Mouse (Mus musculus) forebrain, postnatal 0 days (tissue): ENCODE measurements around the gene 4930415O20Rik. TPM values are rescaled to one million over a fixed set of nuclear protein-coding genes. Genes with fewer than 3 reads are reported as not detected.
"Not testable (repeated sequence)": the region's sequence is repeated elsewhere in the genome, so short reads cannot be mapped to it uniquely, and the experiment has no call there.

ENCODE experiments used
- ATAC-seq: fragments of 200-750 bp; cut with Nextera tagmentation; 2 replicates; pipeline ENCODE4 v1.8.0; 2017; ENCODE audit warnings: mild to moderate bottlenecking, moderate library complexity
- DNase-seq: peaks from one replicate; pipeline ENCODE4 v3.0.0-alpha.2; 2015
- H3K27ac ChIP-seq: fragments of 300-500 bp; sonication (generic); 2 replicates; pipeline ENCODE4 v1.5.1; 2014; ENCODE audit warnings: low read depth, mild to moderate bottlenecking, antibody characterized with exemption, low read length, moderate library complexity, mixed read lengths
- H3K27me3 ChIP-seq: fragments of 300-500 bp; sonication (generic); 2 replicates; pipeline ENCODE4 v1.6.1; 2014; ENCODE audit warnings: mild to moderate bottlenecking, low read length, mixed read lengths; ENCODE audit not compliant: insufficient read depth
- H3K36me3 ChIP-seq: fragments of 300-500 bp; sonication (generic); 2 replicates; pipeline ENCODE4 v1.6.1; 2014; ENCODE audit warnings: mild to moderate bottlenecking, moderate library complexity; ENCODE audit not compliant: insufficient read depth
- H3K4me1 ChIP-seq: fragments of 300-500 bp; sonication (generic); 2 replicates; pipeline ENCODE4 v1.6.1; 2014; ENCODE audit warnings: antibody characterized with exemption; ENCODE audit not compliant: insufficient read depth
- H3K4me2 ChIP-seq: fragments of 300-500 bp; sonication (generic); 2 replicates; pipeline ENCODE4 v1.6.1; 2014; ENCODE audit warnings: low read depth, mild to moderate bottlenecking, moderate library complexity
- H3K4me3 ChIP-seq: fragments of 300-500 bp; sonication (generic); 2 replicates; pipeline ENCODE4 v1.5.1; 2014; ENCODE audit warnings: low read depth, low read length, mixed read lengths
- H3K9ac ChIP-seq: fragments of 300-500 bp; sonication (generic); 2 replicates; pipeline ENCODE4 v1.6.1; 2014; ENCODE audit warnings: mild to moderate bottlenecking
- H3K9me3 ChIP-seq: fragments of 300-500 bp; sonication (generic); 2 replicates; pipeline ENCODE4 v1.6.1; 2016; ENCODE audit warnings: low read length
- CTCF ChIP-seq: sonication (generic); IDR thresholded peaks from 2 replicates; pipeline ENCODE4 v1.5.1; 2016; ENCODE audit warnings: antibody characterized with exemption, control low read depth, low read depth
- WGBS: fragments of 180-500 bp; shearing (Covaris S2); extraction: QIAGEN DNeasy Blood & Tissue Kit; methylation state at CpG from one replicate; pipeline ENCODE4 v1.1.7; 2014; 5-methylcytosine and 5-hydroxymethylcytosine counted together
- polyA plus RNA-seq: library from polyadenylated mRNA; unstranded; fragments of >200 nt; fragmentation: Nextera tagmentation; extraction: Ambion mirVana; gene quantifications from 2 replicates; pipeline ENCODE4 v1.2.1, GENCODE M21; 2015
- total RNA-seq: library from RNA; depleted of rRNA; stranded (reverse); fragments of >200 nt; gene quantifications from 2 replicates; pipeline ENCODE4 v1.2.3, GENCODE M21; 2014

The 4930415O20Rik gene
- total and polyA plus RNA-seq, 2 experiments from 2014 or later: 0.51 TPM; not detected in 1

DNA sequence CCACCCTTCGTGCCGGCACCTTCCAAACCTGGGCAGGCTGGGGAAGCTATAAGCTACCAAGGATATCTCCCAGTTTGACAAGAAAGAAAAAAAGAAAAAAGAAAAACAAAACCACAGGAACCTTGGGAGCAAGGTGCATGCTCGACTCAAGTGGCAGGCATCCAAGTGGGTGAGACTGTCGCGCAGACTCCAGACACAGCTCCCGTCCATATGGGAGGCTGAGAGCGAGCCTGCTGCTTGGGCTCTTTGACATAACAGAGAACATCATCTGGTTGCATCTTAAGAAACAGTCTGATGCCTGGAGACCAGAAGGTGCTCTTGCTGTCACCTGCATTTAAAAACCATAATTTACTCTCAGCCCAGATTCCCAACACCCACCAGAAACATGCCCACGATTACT, 11.6 kb downstream of the 4930415O20Rik start:
- no peaks in the 10 kb centered on the region for H3K36me3 ChIP-seq
- no peaks in the 10 kb centered on the region for H3K27me3 ChIP-seq
- DNase-seq: peak; percentile 31
- H3K4me3 ChIP-seq: no peak overlapping the region
- no peak for TF ChIP-seq CTCF
- H3K4me1 ChIP-seq: no peaks in the 10 kb centered on the region
- no peaks in the 10 kb centered on the region for H3K9me3 ChIP-seq
- ATAC-seq: peak; percentile 49; the same call in 1 of the 2 replicates
- H3K4me2 ChIP-seq: no peak overlapping the region
- 58% methylated on average over 8 of the region's 8 CpGs for WGBS
- H3K9ac ChIP-seq: no peak overlapping the region
- no peak overlapping the region for H3K27ac ChIP-seq

DNA sequence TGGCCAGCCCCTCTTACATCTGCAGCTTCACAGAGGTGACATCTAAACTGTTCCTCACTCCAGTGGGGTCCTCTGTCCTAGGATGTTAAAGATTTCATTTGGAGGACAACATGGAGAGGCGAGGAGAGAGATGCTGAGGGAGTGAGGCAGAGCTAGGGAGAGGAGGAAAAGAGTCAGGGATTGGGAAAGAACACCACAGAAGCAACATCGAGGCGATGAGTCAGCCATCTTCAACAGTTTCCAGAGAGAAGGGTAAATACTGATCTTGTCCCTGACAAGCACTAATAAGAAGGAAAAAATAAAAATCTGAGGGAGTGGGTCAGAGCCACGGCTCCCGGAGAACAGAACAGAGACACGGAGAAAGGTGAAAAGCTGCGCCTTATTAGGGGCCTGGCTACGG, 12.2 kb downstream of the 4930415O20Rik start:
- H3K27me3 ChIP-seq: no peaks in the 10 kb centered on the region
- WGBS: 78% methylated on average over 8 of the region's 8 CpGs
- H3K36me3 ChIP-seq: no peaks in the 10 kb centered on the region
- DNase-seq (no peak), ATAC-seq (no peak)
- H3K9me3 ChIP-seq: no peaks in the 10 kb centered on the region
- H3K9ac ChIP-seq: no peak overlapping the region
- no peak overlapping the region for H3K4me3 ChIP-seq
- H3K4me2 ChIP-seq: no peak overlapping the region
- no peak overlapping the region for H3K27ac ChIP-seq
- H3K4me1 ChIP-seq: no peaks in the 10 kb centered on the region
- TF ChIP-seq CTCF: no peak

- no peak for TF ChIP-seq CTCF
- Histone ChIP-seq H3K9me3 (no peaks in the 10 kb centered on the region), H3K27me3 (no peaks in the 10 kb centered on the region), H3K36me3 (peaks cover under 1% of the 10 kb centered on the region; the same call in 1 of the 2 replicates), H3K4me3 (no peak overlapping the region), H3K4me2 (no peak overlapping the region), H3K27ac (no peak overlapping the region), H3K4me1 (no peaks in the 10 kb centered on the region), H3K9ac (no peak overlapping the region)
- ATAC-seq: no peak
- no peak for DNase-seq
- WGBS: 43% methylated on average over 7 of the region's 7 CpGs
Observed at GRCm38 (mm10) chr15:98585421-98585820, 14.6 kb downstream of the 4930415O20Rik start.

- H3K27me3 ChIP-seq, H3K4me2 ChIP-seq, ATAC-seq: not testable (repeated sequence)
Observed at GRCm38 (mm10) chr15:98586141-98586540, 15.3 kb downstream of the 4930415O20Rik start.

DNA sequence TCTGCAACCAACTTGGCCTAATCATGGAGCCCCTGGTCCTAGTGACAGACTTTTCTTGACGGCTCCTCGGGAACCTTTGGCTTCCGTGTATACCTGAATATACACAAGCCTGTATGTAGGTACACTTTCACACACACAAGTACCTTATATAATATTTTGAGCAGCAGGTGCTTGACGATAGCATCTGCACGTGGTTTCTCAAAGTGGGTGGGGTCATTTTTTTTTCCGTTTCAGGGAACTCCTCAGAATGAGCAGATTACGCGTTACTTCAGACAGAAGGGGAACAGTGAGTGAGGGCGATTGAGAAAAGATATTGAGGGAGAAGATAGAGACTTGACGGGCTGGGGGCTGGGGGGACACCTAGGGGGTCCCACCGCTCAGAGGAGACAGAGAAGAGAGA, 16.9 kb downstream of the 4930415O20Rik start:
- Histone ChIP-seq H3K36me3 (peaks cover 24% of the 10 kb centered on the region), H3K4me3 (no peak overlapping the region), H3K4me2 (no peak overlapping the region), H3K9ac (no peak overlapping the region), H3K27me3 (no peaks in the 10 kb centered on the region), H3K4me1 (no peaks in the 10 kb centered on the region), H3K9me3 (no peaks in the 10 kb centered on the region), H3K27ac (no peak overlapping the region)
- WGBS: 86% methylated on average over 11 of the region's 11 CpGs
- DNase-seq (no peak), ATAC-seq (no peak)
- no peak for TF ChIP-seq CTCF

More at GRCm38 (mm10) chr15:98586141-98586540, 15.3 kb downstream of the 4930415O20Rik start:
- not testable (repeated sequence) for H3K9me3 ChIP-seq, DNase-seq, H3K4me3 ChIP-seq, H3K9ac ChIP-seq, H3K4me1 ChIP-seq, H3K27ac ChIP-seq, H3K36me3 ChIP-seq
- WGBS: 87% methylated on average over 9 of the region's 9 CpGs

- Histone ChIP-seq H3K9me3 (no peaks in the 10 kb centered on the region), H3K36me3 (peaks cover 44% of the 10 kb centered on the region), H3K9ac (no peak overlapping the region), H3K27ac (no peak overlapping the region), H3K4me1 (no peaks in the 10 kb centered on the region), H3K4me2 (no peak overlapping the region), H3K4me3 (no peak overlapping the region), H3K27me3 (no peaks in the 10 kb centered on the region)
- WGBS: 77% methylated on average over 7 of the region's 7 CpGs
- DNase-seq: no peak
- ATAC-seq: no peak
- no peak for TF ChIP-seq CTCF
Observed at GRCm38 (mm10) chr15:98589640-98590336, 19.0 kb downstream of the 4930415O20Rik start.

- 55% methylated on average over 4 of the region's 4 CpGs for WGBS
- Histone ChIP-seq H3K27ac (no peak overlapping the region), H3K4me3 (no peak overlapping the region), H3K27me3 (no peaks in the 10 kb centered on the region), H3K4me2 (no peak overlapping the region), H3K36me3 (peaks cover 61% of the 10 kb centered on the region), H3K9me3 (no peaks in the 10 kb centered on the region), H3K4me1 (no peaks in the 10 kb centered on the region), H3K9ac (no peak overlapping the region)
- TF ChIP-seq CTCF: no peak
- DNase-seq (no peak), ATAC-seq (no peak)
Observed at GRCm38 (mm10) chr15:98591396-98591795, 20.6 kb downstream of the 4930415O20Rik start.
